Mouse (Mus musculus): ENCODE measurements at regions not wholly inside any gene's neighbourhood (a gene's known extent, or its start where the extent isn't known, plus 50 kb on each side); places are given as distances from the start of the nearest gene placed in this dataset.

DNA sequence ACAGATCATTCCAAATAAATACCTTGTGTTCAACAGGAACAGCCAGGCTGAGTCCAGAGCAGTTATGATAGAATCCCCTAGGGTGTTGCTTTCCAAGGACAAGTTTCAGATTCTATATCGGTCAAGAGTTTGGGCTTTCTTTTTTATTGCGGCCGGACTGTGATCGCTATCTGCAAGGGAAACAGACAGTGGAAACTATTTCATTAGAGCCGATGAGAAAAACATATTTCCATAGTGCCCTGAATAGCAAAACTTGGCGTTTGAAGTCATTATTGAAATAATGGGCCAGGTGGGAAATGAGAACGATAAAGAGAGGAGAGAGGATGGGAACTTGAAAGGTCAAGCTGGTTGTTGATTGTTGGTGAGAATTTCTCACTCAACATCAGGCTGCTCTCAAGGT, 282.4 kb upstream of the Gm12728 start:
- H3K36me3 ChIP-seq (ENCODE audit: control insufficient read depth, insufficient read depth, low read length, poor library complexity, severe bottlenecking), result no peaks in the 10 kb centered on the region
- no peak for DNase-seq (ENCODE audit: low read depth, low spot score)

GRCm38 (mm10) chr4:105509091-105509490, 280.6 kb upstream of the Gm12728 start:
- Histone ChIP-seq H3K27me3 (ENCODE audit: control insufficient read depth, insufficient read depth, low read length, poor library complexity, severe bottlenecking) (no peaks in the 10 kb centered on the region), H3K36me3 (ENCODE audit: control insufficient read depth, insufficient read depth, low read length, poor library complexity, severe bottlenecking) (no peaks in the 10 kb centered on the region)
- no peak for DNase-seq (ENCODE audit: low read depth, low spot score)

More for the DNA sequence above, 282.4 kb upstream of the Gm12728 start:
- H3K27me3 ChIP-seq (ENCODE audit: control insufficient read depth, insufficient read depth, low read length, poor library complexity, severe bottlenecking), result no peaks in the 10 kb centered on the region

- no peak for DNase-seq (ENCODE audit: low read depth, low spot score)
- Histone ChIP-seq H3K27me3 (ENCODE audit: control insufficient read depth, insufficient read depth, low read length, poor library complexity, severe bottlenecking) (no peaks in the 10 kb centered on the region), H3K36me3 (ENCODE audit: control insufficient read depth, insufficient read depth, low read length, poor library complexity, severe bottlenecking) (no peaks in the 10 kb centered on the region)
Observed at GRCm38 (mm10) chr4:105510406-105510805, 279.3 kb upstream of the Gm12728 start.

DNA sequence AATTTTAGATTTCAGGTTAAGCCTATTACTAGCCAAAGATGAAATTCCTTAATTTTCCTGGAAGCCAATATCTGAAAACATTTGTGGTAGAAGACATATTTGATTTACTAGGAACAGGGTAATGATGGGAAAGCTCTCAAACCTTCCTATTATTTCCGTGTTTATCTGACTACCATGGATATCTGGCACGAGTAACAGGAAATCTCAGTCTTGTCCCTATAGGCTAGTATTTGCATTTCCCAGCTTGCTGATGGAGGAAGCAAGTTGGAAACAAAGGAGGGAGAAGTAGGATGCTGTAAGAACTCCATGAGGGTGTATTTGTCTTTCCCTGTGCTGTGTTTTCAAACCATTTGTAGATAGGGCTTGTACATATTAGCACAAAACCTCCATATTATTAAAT, 264.5 kb upstream of the Gm12728 start:
- Histone ChIP-seq H3K36me3 (ENCODE audit: control insufficient read depth, insufficient read depth, low read length, poor library complexity, severe bottlenecking) (no peaks in the 10 kb centered on the region), H3K27me3 (ENCODE audit: control insufficient read depth, insufficient read depth, low read length, poor library complexity, severe bottlenecking) (no peaks in the 10 kb centered on the region)
- DNase-seq (ENCODE audit: low read depth, low spot score), result no peak

DNA sequence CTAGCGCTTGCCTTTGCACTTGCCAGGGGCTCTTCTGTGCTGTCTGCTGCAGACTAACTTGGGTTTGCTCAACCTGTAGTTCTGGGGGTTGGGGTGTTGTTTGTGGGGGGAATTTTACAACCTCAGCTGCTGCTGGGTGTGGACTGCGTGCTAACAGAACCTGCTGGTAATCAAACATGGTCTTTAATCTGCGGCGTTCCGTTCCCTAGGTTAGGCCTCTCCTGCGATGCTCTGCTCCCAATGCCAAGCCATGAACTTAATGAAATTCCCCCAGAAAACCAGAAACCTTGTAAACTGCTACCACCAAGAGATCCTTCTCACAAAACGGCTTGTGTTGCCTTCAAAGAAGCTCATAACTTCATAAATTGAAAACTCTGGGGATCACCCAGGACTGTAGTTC, 262.9 kb upstream of the Gm12728 start:
- Histone ChIP-seq H3K36me3 (ENCODE audit: control insufficient read depth, insufficient read depth, low read length, poor library complexity, severe bottlenecking) (no peaks in the 10 kb centered on the region), H3K27me3 (ENCODE audit: control insufficient read depth, insufficient read depth, low read length, poor library complexity, severe bottlenecking) (no peaks in the 10 kb centered on the region)
- no peak for DNase-seq (ENCODE audit: low read depth, low spot score)

DNA sequence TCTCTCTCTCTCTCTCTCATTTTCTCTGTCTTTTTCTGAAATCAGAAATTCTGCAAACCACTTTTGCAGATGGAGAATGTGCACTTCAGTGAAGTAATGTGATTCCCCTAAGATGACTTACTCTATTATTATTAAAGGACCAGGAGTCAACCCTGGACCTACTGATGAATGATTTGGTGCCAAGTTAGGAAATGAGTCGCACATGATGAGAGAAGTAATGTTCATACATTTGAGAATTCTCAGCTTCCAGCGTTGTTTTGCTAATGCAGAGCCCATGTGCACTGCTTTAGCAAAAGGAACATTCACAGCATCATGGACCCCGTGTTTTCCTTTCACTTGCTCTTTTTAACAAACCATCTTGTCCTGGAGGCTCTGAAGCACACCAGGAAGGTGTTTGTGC, 262.4 kb upstream of the Gm12728 start:
- H3K27me3 ChIP-seq (ENCODE audit: control insufficient read depth, insufficient read depth, low read length, poor library complexity, severe bottlenecking), result no peaks in the 10 kb centered on the region
- DNase-seq (ENCODE audit: low read depth, low spot score), result no peak
- no peaks in the 10 kb centered on the region for H3K36me3 ChIP-seq (ENCODE audit: control insufficient read depth, insufficient read depth, low read length, poor library complexity, severe bottlenecking)

DNA sequence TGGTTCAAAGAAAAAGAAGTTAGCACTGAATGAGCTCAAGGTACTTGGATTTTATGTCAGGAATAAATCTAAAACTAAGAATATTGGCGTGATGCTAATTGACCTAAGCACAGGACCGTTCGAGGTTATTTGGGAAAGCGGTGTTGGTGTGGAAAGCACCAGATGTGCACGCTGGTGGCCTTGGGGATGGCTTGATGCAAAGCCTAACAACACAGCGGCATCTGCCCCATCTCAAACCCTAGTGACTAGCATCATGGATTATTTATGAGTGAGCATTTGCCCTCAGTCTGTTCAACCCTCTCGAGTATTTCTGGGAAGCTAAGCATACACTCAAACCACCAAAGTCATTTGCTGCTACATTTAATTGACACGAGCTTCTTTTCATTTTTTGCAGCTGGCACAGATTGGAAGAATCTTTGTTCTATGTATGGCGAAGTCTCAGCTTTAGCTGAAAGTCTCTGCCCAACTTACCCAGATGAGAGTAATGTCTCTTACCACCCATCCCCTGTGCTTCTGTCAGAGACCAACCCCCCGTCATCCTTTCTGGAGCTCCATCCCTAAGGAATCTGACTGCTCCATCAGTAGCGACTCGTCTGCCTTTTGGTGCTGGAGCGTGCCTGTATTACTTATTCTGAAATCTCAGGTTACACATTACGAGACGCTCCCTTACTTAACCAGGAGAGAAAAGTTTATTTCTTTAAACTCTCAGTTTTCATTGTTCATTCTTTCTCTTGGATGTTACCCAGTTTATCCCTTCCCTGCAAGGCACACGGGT, 257.8 kb upstream of the Gm12728 start:
- Histone ChIP-seq H3K36me3 (ENCODE audit: control insufficient read depth, insufficient read depth, low read length, poor library complexity, severe bottlenecking) (no peaks in the 10 kb centered on the region), H3K27me3 (ENCODE audit: control insufficient read depth, insufficient read depth, low read length, poor library complexity, severe bottlenecking) (no peaks in the 10 kb centered on the region)
- no peak for DNase-seq (ENCODE audit: low read depth, low spot score)

DNA sequence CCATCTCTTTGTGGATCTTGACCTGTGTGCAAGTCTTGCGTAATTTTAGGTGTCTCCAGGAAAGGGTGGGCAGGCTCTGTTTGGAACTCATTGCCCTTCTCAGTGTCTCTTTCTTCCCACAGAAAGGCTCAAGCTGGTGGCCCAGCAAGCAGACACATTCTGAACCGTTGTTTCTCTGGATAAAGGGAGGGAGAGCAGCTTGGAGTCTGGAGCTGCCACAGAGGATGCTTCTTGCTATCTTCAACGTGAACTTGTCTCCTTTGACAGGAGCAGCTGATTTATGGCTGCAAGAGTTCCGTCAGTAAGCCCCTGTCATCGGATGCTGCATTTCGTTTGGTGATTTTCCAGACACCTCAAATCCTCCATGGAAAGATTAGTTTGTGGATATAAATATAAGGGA, 254.2 kb upstream of the Gm12728 start:
- no peaks in the 10 kb centered on the region for H3K27me3 ChIP-seq (ENCODE audit: control insufficient read depth, insufficient read depth, low read length, poor library complexity, severe bottlenecking)
- DNase-seq (ENCODE audit: low read depth, low spot score), result no peak
- no peaks in the 10 kb centered on the region for H3K36me3 ChIP-seq (ENCODE audit: control insufficient read depth, insufficient read depth, low read length, poor library complexity, severe bottlenecking)

GRCm38 (mm10) chr4:105545486-105545885, 244.2 kb upstream of the Gm12728 start:
- Histone ChIP-seq H3K36me3 (ENCODE audit: control insufficient read depth, insufficient read depth, low read length, poor library complexity, severe bottlenecking) (no peaks in the 10 kb centered on the region), H3K27me3 (ENCODE audit: control insufficient read depth, insufficient read depth, low read length, poor library complexity, severe bottlenecking) (no peaks in the 10 kb centered on the region)
- no peak for DNase-seq (ENCODE audit: low read depth, low spot score)

GRCm38 (mm10) chr4:105549744-105550440, 239.8 kb upstream of the Gm12728 start:
- Histone ChIP-seq H3K27me3 (ENCODE audit: control insufficient read depth, insufficient read depth, low read length, poor library complexity, severe bottlenecking) (no peaks in the 10 kb centered on the region), H3K36me3 (ENCODE audit: control insufficient read depth, insufficient read depth, low read length, poor library complexity, severe bottlenecking) (no peaks in the 10 kb centered on the region)
- DNase-seq (ENCODE audit: low read depth, low spot score), result no peak

DNA sequence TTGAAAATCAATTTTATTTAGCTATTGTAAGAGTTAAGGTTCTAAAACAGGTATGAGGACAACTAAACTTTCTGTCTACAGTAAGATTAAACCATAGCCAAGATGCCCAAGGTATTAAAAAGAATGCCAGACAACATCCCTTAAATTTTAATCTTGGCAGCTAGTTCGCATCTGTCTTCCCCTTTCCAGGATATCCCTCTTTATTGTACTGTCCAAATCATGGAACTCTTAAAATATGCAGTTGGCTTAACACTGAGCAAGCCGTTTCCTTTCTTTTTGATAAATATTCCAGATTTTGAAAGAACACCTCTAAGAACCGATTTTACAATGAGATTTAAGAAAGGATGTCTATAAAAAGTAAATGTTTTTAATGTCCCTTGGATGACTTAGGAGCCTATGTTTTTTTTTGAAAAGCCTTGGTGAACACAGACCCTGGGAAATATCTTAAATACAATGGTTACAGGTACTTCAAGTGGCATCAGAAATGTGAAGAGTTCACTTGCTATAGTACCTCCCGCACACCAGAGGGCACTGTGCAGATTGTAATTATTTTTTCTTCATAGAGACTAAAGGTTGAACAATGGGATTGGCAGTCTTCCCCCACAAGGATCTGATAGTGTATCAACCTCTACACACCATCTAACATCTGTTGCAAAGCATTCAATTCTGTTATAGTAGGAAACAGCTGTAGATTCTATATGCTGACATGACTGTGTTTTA, 237.5 kb upstream of the Gm12728 start:
- H3K36me3 ChIP-seq (ENCODE audit: control insufficient read depth, insufficient read depth, low read length, poor library complexity, severe bottlenecking), result no peaks in the 10 kb centered on the region
- no peaks in the 10 kb centered on the region for H3K27me3 ChIP-seq (ENCODE audit: control insufficient read depth, insufficient read depth, low read length, poor library complexity, severe bottlenecking)
- peak; percentile 8 for DNase-seq (ENCODE audit: low read depth, low spot score)

GRCm38 (mm10) chr4:105554994-105555393, 234.7 kb upstream of the Gm12728 start:
- no peaks in the 10 kb centered on the region for H3K36me3 ChIP-seq (ENCODE audit: control insufficient read depth, insufficient read depth, low read length, poor library complexity, severe bottlenecking)
- no peaks in the 10 kb centered on the region for H3K27me3 ChIP-seq (ENCODE audit: control insufficient read depth, insufficient read depth, low read length, poor library complexity, severe bottlenecking)
- no peak for DNase-seq (ENCODE audit: low read depth, low spot score)

GRCm38 (mm10) chr4:105555941-105556340, 233.7 kb upstream of the Gm12728 start:
- H3K27me3 ChIP-seq (ENCODE audit: control insufficient read depth, insufficient read depth, low read length, poor library complexity, severe bottlenecking), result no peaks in the 10 kb centered on the region
- H3K36me3 ChIP-seq (ENCODE audit: control insufficient read depth, insufficient read depth, low read length, poor library complexity, severe bottlenecking), result no peaks in the 10 kb centered on the region
- no peak for DNase-seq (ENCODE audit: low read depth, low spot score)

DNA sequence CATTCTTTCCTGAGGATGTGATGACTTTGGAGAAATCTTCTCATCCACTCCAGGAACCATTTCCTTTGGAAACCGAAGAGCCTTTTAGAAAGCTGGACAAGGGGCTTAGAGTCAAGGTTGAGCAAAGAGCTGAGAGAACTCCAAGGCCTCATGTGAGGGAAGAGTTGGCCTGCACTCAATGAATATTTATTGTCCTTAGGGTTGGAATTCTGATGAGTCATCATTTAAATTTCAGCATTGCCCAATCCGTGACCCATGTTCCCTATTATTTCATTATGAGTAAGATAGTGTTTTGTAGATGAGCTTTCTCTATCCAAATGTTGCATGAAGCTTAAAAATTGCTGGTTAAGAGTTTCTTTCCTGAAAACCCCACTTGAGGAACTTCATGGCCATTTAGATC, 232.3 kb upstream of the Gm12728 start:
- DNase-seq (ENCODE audit: low read depth, low spot score), result no peak
- Histone ChIP-seq H3K27me3 (ENCODE audit: control insufficient read depth, insufficient read depth, low read length, poor library complexity, severe bottlenecking) (no peaks in the 10 kb centered on the region), H3K36me3 (ENCODE audit: control insufficient read depth, insufficient read depth, low read length, poor library complexity, severe bottlenecking) (no peaks in the 10 kb centered on the region)

GRCm38 (mm10) chr4:105560055-105560454, 229.6 kb upstream of the Gm12728 start:
- no peaks in the 10 kb centered on the region for H3K27me3 ChIP-seq (ENCODE audit: control insufficient read depth, insufficient read depth, low read length, poor library complexity, severe bottlenecking)
- no peak for DNase-seq (ENCODE audit: low read depth, low spot score)

More at GRCm38 (mm10) chr4:105560055-105560454, 229.6 kb upstream of the Gm12728 start:
- H3K36me3 ChIP-seq (ENCODE audit: control insufficient read depth, insufficient read depth, low read length, poor library complexity, severe bottlenecking), result no peaks in the 10 kb centered on the region

Data from splenic B cell, adult 2 months (primary cell).